Mouse (Mus musculus): ENCODE data around the gene Gm49354. TPM values are rescaled to one million over a fixed set of nuclear protein-coding genes. Genes with fewer than 3 reads are reported as not detected.

The Gm49354 gene
- polyA plus RNA-seq, 1 experiment from 2014 or later: not detected

Other genes starting within 250 kb of the Gm49354 start
- gene Agtpbp1, start 197.0 kb downstream of the Gm49354 start, polyA plus RNA-seq (2016; fragmentation: Nextera tagmentation; extraction: Ambion mirVana): 9.0 and 9.3 TPM in 2 replicates
- gene Naa35, start 197.0 kb downstream of the Gm49354 start, polyA plus RNA-seq (2016; fragmentation: Nextera tagmentation; extraction: Ambion mirVana): 122 and 127 TPM in 2 replicates
- 55.3 and 59.9 TPM in 2 replicates for gene Golm1, start 106.4 kb downstream of the Gm49354 start, polyA plus RNA-seq (2016; fragmentation: Nextera tagmentation; extraction: Ambion mirVana)
- not detected in 2 replicates for gene 4921517D22Rik, start 88.1 kb downstream of the Gm49354 start, polyA plus RNA-seq (2016; fragmentation: Nextera tagmentation; extraction: Ambion mirVana)
- not detected in 2 replicates for gene Spata31d1a, start 71.9 kb downstream of the Gm49354 start, polyA plus RNA-seq (2016; fragmentation: Nextera tagmentation; extraction: Ambion mirVana)
- not detected in 2 replicates for gene Spata31d1b, start 70.0 kb downstream of the Gm49354 start, polyA plus RNA-seq (2016; fragmentation: Nextera tagmentation; extraction: Ambion mirVana)
- gene Spata31d1d, start 50.5 kb downstream of the Gm49354 start, polyA plus RNA-seq (2016; fragmentation: Nextera tagmentation; extraction: Ambion mirVana): not detected in 2 replicates
- 0.24 and 0.46 TPM in 2 replicates for gene 1700014D04Rik, start 35.5 kb downstream of the Gm49354 start, polyA plus RNA-seq (2016; fragmentation: Nextera tagmentation; extraction: Ambion mirVana)
- 97.7 and 98.3 TPM in 2 replicates for gene Isca1, start 12.4 kb downstream of the Gm49354 start, polyA plus RNA-seq (2016; fragmentation: Nextera tagmentation; extraction: Ambion mirVana)
- 56.0 and 56.5 TPM in 2 replicates for gene Tut7, start 40.9 kb upstream of the Gm49354 start, polyA plus RNA-seq (2016; fragmentation: Nextera tagmentation; extraction: Ambion mirVana)